Mouse (Mus musculus) frontal cortex, postnatal 25 days (tissue): ENCODE measurements around the gene Defb25.
A peak's percentile ranks its signal among the peaks of the same experiment; 100 is the strongest.
"Not testable (repeated sequence)": the region's sequence is repeated elsewhere in the genome, so short reads cannot be mapped to it uniquely, and the experiment has no call there.

Source experiments
- DNase-seq, 2 experiments: peaks; one replicate each; pipeline ENCODE4 v3.0.0; 2022; ENCODE audit warnings: low spot score in 2 of 2

Gene Defb25

DNA sequence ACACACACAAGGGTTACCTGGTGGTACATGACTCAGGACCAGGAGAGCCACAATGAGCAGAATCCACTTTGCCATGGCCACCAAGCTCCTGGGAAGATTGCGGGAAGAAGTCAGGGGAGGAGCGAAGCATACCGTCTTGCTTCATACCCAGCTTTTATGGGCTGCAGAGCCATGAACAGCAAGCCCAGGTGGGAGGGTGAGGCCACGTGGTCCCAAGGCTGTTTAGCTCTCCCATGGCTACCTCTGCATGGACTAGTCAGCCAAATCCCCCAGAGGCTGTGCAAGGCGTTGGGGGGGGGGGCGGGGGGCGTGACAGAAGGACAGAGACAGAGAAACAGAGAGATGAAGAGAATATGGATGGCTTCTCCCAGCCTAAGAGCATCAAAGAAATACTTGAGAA is at the start of gene Defb25:
Gene Defb25 (minus strand): TSS at position 101 of the 400 bp plus-strand sequence.
- DNase-seq, result no peak

DNA sequence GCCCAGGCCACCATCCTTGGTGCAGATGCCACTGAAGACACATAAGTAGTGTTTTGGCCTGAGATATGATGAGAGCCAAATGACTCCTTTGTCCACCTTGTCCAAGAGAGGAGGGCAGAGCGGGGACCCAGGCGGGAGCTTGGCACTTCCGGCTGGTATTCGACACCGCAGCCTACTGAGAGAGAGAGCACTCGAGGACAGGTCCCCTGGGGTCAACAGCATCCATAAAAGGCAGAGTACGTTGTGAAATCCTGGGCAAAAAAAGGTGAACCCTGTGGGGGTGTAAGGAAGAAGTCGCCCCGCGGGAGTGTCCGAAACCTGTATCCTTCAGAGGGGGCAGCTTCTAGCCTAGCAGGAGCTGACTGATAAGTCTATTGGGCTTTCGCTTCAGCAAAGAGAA is 49.3 kb upstream of the Defb25 start:
- DNase-seq, result no peak

DNA sequence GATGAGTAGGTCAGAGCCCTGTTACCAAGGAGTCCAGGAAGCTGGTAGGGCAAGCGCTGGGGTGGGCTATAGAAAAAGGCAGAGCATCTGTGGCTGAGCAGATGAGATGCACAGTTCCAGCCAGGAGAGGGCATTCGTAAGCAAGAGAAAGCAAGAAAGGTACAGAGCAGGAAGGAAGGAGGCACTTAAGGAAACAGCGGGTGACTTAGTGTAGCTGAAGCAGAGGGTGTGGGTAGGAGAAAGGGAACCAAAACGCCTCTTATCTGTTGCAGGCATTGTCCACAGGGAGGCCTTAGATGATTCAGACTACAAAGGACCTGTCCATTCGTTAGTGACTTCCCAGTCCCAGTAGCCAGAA is 48.8 kb upstream of the Defb25 start:
- DNase-seq, result no peak

DNA sequence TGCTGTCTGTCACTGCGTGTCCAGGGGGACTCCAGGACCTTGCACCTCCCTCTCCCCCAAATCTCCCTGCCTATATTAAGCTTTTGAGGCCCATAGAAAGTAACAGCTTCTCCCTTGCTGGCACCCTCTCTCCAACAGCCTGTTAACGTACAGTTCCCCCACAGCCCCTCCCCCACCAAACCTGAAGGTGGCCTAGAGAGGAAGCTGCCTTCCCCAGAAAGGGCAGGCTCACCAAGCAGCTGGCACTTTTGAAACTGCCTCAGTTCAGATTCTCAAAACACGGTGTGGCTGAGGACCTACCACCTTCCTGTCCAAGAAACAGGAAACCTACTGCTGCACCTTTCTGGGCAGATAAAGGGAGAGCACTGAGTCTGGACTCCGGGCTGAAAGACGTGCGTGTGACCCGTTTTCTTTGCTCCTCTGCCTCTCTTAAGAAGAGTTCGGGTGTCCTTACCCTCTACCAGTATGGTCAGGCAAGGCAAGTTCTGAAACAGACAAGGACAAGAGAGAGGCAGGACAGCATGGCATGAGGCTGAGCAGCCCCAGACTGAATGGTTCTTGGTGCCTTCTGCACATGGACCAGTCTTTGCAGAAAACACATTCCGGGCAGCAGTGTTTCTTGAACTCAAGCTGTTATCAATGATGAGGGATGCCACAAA is 48.3 kb upstream of the Defb25 start:
- no peak for DNase-seq

DNA sequence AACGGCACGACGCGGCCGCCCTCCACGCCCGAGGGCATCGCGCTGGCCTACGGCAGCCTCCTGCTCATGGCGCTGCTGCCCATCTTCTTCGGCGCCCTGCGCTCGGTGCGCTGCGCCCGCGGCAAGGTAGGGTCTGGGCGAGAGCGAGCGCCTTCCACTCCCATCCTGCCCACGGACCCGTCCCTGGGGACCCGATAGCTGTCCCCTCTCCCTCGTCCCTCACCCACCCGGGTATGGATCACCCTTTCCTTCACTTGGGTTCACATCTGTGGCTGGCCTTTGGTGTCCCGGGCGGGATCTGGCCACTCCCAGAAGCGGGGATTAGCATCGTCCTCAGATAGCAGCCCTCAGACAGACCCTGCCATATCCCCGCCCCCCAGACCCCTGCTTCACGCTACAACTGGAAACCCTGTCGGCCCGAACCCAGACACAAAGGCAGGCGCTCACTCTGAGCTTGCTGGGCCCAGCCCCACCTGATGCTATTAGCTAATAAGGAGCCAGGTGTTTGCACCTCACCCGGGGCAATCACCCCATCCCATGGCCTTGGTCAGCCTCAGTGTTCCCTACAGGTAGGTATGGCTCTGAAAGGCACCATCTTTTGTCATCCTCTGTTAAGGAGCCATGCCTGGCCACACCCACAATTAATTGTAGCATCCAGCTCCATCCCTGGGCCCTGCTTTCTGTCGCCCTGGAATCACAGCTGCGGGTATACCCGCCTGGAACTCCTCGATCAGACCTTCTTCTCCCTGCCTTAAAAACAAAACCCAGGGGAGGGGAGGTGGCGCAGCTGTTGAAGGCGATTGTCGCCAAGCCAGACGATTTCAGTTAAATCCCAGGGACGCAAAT is 47.0 kb upstream of the Defb25 start:
- DNase-seq, result no peak

DNA sequence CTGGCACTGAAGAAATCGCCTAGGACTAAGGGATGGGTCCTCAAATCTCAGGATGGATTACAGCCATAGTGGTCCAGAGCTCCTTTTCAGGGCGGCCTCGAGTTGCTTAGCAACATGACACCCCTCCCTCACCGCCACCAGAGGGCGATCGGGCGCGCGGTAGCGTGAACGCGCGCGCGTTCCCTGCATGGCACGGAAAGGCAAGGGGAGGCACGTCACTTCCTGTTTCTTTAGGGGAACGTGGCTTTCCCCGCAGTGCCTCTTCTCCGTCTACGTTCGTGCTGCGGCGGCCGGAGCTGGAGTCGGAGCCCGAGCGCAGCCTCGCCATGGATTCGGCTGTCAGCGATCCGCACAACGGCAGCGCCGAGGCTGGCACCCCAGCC is 46.4 kb upstream of the Defb25 start, which contains the start of gene H13:
Gene H13 (plus strand): TSS at position 206 of the 383 bp plus-strand sequence.
- DNase-seq, result peak; percentile 81 to 85

DNA sequence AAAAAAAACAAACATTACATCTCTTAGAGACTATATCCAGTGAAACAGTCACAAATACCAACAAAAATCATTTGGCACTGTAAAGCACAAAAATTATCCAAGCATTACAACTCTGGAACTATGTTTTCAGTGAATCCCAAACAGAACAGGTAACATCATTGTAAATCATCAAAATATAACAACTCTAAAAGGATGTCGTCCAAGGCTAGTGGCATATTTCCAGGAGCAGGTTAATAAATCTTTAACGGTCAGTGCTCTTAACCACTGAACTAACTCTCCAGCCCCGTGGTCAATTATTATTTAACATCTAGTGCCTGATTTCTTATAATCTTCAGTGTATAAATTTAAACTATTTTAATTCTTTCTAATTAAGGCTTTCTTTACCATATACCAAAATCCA is 43.3 kb upstream of the Defb25 start:
- DNase-seq, result not testable (repeated sequence)

DNA sequence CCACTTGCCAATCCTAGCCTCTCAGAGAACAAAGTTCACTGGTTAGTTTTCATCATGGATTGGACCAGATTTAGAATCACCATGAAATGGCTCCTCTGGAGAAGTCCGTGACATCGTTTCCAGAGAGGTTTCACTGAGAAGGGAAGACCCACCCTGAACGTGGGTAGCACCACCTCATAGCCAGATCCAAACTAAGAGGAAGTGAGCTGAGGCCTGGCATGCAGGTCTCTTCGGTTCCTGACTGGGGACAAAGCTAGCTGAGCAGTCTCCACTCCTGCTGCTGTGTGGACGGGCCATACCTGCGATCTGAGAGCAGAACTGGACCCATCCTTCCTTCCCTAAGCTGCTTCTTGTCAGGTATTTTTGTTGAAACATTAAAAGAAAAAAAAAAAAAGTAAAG is 38.3 kb upstream of the Defb25 start:
- no peak for DNase-seq

DNA sequence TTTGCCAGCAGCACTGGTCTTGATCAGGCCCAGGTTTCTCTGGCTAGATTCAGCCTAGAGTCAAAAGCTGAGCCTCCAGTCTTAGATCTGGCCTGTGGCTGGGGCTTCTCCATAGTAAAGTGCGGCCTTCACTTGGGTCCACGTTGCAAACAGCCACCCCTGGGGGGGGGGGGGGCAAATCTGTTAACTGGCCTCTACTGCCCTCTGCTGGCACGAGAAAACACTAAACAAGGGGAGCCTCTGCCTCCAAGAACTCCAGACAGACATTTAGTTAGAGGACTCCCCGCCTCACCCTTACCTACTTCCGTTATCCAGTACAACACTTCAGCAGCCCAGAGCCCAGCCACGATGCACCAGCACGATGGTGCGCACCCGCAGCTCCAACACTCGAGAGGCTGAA is 34.5 kb upstream of the Defb25 start:
- DNase-seq, result no peak

DNA sequence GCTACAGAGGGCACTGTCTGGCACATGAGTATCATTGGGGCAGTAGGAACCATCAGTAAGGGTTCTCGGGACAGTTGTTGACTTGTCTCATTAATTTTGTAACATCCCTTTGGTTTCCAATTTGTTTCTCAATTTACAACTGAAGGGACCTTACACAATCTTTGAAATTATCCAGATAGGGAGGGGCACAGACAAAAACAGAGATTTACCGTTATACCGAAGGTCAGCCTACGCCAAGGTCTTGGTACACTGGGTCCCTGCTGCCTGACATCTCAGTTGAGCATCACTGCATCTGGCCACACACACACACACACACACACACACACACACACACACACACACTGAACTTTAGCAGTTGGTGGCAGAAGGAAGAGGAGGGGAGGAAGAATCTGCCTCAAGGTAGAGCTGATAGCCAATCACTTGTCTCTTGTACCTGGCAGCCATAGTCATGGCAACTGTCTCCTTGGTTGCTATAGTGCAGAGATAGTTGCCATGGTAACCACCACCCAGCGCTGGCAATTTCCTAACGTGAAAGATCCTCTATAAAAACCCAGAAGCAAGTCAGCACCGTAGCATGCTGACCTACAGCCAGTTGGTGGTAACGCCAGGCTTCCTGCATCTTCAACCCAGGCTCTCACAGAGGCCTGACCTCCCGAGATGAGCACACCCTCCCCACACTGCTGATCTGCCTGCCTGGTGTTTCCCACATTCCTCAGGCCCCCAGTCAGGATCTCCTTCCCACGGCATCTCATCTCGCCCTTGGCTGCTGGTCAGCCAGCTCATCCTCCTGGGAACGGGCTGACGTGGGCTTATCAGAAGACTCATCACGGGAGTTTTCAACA is 31.2 kb upstream of the Defb25 start:
- peak in 1 of 2 experiments; percentile 55 for DNase-seq

DNA sequence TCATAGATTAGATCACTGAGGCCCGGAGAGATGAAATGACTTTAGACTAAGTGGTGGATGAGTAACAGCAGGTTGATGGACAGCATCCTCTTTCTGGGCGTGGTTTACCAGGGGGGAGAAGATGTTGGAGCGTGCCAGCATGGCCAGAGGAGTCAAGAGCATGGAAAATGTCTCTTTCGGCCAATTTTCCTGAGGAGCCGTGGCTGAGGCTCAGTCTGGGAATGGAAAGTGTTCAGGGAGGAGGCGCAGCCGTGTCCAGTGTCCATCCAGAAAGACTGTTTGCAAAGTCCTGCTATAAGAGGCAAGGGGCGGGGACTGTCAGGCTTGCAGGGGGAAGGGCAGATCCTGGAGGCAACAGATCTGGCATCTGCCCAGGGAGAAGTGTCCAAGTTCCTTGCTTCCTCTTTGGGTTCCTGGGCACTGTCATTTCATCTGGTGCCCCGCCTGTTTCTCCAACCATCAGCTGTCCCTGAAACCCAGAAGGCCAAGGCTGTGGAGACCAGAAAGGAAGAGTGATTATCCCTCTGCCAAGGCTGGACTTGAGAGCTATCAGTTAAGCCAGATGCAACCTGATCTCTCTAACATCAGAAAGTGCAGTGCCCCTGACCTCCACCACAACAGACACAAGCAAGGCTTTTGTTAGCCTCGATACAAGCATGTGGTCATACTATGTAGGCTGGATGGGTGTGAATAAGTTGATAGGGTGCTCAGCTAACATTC is 30.2 kb upstream of the Defb25 start:
- no peak for DNase-seq

DNA sequence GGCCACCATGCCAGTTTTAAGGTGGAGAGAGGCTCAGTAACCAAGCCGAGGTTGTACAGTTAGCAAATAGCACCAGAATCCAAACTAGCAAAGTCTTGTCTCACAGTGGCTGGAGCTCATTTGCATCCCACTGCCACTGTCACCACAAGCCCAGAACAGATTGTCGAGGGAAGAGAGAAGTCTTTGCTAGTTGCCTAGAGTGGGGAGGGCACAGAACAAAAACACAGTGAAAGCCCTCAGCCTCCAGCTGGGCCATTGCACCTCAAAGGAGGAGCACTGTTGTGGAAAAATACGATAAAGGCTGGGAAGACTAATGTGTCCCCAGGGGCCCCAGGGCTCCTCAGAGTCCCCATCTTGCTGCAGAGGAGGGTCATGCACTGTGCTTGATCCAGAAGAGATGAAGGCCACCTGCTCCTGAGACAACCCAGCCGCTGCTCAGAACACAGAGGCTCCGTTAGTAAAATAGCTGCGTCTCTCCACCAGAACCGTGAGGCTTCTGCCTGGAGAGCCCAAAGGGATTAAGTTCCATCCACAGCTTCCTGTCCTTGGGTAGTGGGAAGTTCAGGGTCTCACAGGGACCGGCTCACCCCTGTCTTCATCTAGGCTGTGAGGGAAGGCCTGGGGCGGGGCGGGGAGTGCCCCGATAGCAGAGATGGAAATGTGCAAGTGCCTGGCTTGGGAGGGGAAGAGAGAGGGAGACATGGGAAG is 16.7 kb upstream of the Defb25 start:
- no peak for DNase-seq

DNA sequence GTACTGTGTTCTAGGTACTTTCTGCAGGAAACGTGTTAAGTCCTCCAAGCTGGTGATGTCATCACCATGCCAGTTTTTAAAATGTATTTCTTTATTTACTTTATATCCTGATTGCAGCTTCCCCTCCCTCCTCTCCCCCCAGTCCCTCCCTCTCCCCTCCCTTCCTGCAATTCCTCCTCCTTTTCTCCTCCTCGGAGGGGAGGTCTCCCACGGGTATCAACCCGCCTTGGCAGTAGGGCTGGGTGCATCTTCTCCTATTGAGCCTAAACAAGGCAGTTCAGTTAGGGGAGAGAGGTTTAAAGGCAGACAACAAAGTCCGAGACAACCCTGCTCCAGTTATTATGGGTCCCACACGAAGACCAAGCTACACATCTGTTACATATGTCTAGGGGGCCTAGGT is 16.0 kb upstream of the Defb25 start:
- no peak for DNase-seq

DNA sequence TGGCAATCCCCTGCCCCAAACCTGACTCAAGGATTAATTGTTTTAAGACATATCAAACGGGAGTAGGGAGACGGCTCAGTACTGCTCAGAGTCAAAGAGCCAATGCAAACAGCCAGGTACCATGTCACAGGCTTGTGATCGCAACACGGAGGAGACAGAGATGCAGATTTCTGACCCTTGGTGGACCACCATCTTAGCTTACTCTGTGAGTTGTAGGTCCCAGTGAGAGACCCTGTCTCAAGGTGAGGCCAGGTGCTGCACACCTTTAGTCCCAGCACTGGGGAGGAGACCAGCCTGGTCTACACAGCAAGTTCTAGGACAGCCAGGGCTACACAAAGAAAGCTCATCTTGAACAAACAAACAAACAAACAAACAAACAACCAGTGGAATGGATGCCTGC is 14.5 kb upstream of the Defb25 start:
- no peak for DNase-seq

DNA sequence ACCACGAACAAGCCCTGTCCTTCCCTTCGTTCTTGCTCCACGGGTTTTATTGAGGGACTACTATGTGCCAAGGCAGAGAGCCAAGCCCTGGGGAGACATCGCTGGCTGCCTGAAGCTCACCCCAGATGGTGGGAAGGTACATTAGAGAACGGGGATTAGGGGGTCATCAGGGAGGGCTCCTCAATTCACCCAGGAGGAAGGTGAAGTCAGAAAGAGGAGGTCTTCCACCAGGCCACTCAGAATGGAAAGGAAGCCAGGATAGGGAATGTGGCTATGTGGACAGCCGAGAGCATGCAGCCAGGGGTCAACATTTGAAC is 14.1 kb upstream of the Defb25 start:
- DNase-seq, result no peak

DNA sequence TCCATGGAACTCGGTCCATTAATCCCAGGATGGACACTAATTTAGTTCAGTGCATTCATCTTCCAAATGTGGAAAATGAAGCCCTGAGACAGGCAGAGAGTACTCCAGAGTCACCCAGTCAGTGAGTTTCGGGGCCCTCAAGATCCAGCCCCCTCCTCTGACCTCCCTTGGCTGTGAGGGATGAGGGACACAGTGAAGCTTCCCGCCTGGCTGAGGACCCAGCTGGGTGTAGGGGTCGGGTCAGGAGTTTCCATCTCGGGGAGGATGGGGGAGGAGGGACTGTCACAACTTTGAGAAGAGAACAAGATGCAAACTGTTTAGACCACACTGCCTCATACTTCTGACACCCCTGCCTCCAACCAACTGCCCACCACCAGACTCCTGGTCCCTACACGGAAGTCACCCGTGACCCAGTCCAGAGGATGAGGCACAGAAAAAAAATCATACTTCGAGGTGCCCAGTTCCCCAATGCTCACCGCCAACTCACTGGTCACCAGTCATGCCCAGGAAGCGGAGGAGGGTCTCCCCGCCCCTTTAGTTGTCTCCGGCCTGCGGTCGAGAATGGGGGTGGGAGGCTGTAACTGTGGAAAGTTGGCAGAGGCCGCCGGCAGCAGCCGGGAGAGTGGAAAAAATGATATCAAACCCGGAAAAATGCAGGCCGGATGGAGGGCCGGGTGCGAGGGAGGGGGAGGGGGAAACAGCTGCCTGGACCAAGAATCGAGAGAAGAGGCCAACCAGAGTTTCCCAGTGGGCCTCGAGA is 13.6 kb upstream of the Defb25 start:
- DNase-seq, result no peak

DNA sequence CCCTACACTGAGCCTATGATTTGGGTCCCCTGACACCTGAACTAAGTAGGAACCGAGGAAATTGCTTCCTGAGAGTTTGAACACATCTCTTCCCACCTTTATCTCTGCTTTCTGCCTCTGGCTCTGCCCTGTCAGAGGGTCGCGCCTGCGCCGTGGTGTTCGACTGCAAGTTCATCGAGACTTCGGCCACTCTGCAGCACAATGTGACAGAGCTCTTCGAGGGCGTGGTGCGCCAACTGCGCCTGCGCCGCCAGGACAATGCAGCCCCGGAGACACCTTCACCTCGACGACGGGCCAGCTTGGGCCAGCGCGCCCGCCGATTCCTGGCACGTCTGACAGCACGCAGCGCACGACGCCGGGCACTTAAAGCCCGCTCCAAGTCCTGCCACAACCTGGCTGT is 11.5 kb upstream of the Defb25 start:
- DNase-seq, result no peak

DNA sequence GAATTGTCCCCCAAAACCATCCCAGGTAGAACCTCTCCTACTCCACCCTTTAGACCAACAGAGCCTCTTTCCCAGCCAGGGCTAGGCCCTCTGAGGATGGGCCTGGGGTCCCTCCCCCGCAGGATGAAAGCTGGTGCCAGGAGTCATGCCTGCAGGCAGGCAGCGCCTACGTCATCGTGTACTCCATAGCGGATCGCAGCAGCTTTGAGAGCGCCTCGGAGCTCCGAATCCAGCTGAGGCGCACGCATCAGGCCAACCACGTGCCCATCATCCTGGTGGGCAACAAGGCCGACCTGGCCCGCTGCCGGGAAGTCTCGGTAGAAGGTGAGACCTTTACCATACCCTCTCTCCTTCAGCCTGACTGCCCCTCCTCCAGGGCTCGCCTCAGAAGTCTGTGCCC is 10.5 kb upstream of the Defb25 start:
- DNase-seq, result no peak

DNA sequence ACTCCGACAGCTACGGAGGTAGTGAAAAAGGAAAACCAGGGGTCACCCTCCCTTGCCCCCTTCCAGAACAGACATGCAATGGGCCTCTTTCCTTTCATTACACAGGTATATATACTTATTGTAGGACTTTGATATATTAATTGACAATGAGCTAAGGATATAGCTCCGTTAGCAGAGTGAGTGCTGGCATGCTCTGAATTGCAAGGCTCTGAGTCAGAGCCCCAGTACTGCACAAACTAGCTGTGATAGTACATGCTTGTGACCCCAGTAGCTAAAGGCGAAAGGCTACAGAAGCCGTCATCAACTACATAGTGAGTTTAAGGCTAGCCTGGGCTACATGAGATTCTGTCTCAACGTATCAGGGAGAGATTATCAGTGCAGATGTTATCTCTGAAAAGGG is 7.1 kb upstream of the Defb25 start:
- DNase-seq, result no peak

DNA sequence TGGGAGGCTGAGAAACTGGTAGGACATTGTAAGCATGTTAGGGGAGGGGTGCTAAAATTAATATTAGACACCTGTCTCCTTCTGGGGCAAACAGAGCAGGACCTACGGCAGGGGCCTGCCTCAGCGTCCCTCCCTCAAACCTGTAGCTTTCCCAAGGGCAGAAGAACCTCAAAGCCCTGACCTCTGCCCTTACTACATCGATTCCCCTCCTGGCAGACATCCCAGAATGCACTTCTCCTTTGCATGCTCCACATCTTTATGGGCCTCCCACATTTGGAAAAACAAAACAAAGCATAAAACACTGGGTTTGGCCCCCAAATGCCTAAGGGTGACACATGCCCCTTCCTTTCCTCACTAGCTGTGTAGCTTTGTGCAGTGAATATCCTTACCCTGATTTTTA is 6.4 kb upstream of the Defb25 start:
- DNase-seq, result no peak

DNA sequence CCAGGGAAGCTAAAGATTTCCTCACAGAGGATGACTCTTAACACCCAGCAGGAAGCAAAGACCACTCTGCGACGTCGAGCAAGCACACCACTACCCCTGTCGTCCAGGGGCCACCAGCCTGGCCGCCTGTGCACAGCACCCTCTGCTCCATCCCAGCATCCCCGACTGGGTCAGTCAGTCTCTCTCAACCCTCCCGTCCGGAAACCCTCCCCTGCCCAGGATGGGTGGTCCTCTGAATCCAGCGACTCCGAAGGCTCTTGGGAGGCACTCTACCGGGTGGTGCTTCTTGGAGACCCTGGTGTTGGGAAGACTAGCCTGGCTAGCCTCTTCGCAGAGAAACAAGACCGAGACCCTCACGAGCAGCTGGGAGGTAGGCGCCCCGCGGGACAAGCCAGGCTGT is 5.2 kb upstream of the Defb25 start:
- DNase-seq, result no peak
